Mouse (Mus musculus) neural tube, embryonic 11.5 days (tissue): ENCODE measurements around the gene Rbmxl2. TPM values are rescaled to one million over a fixed set of nuclear protein-coding genes. Genes with fewer than 3 reads are reported as not detected.

Source experiments
- ATAC-seq: fragments of 200-750 bp; cut with Nextera tagmentation; 2 replicates; pipeline ENCODE4 v1.8.0; 2017; ENCODE audit warnings: moderate number of reproducible peaks, mild to moderate bottlenecking, moderate TSS enrichment, moderate library complexity; ENCODE audit not compliant: insufficient read depth, low FRiP score, low TSS enrichment
- DNase-seq: peaks from one replicate; pipeline ENCODE4 v3.0.0-alpha.2; 2015; ENCODE audit warnings: low spot score
- H3K27ac ChIP-seq: fragments of 300-500 bp; sonication (generic); 2 replicates; pipeline ENCODE4 v1.5.1; 2014; ENCODE audit warnings: low read depth, mild to moderate bottlenecking, low read length
- H3K27me3 ChIP-seq: fragments of 300-500 bp; sonication (generic); 2 replicates; pipeline ENCODE4 v1.6.1; 2014; ENCODE audit warnings: mild to moderate bottlenecking, low read length, mixed read lengths; ENCODE audit not compliant: control insufficient read depth, insufficient read depth
- H3K36me3 ChIP-seq: fragments of 300-500 bp; sonication (generic); 2 replicates; pipeline ENCODE4 v1.6.1; 2014; ENCODE audit warnings: mild to moderate bottlenecking, low read length, moderate library complexity, mixed read lengths; ENCODE audit not compliant: control insufficient read depth, insufficient read depth
- H3K4me1 ChIP-seq: fragments of 300-500 bp; sonication (generic); 2 replicates; pipeline ENCODE4 v1.6.1; 2014; ENCODE audit warnings: low read length, mixed read lengths; ENCODE audit not compliant: control insufficient read depth, insufficient read depth
- H3K4me2 ChIP-seq: fragments of 300-500 bp; sonication (generic); 2 replicates; pipeline ENCODE4 v1.6.1; 2014; ENCODE audit warnings: low read depth, mild to moderate bottlenecking, moderate library complexity
- H3K4me3 ChIP-seq: fragments of 300-500 bp; sonication (generic); 2 replicates; pipeline ENCODE4 v1.5.1; 2014; ENCODE audit warnings: low read depth, low read length
- H3K9ac ChIP-seq: fragments of 300-500 bp; sonication (generic); 2 replicates; pipeline ENCODE4 v1.6.1; 2014; ENCODE audit warnings: mild to moderate bottlenecking, low read length
- H3K9me3 ChIP-seq: fragments of 300-500 bp; sonication (generic); 2 replicates; pipeline ENCODE4 v1.6.1; 2016; ENCODE audit warnings: low read length; ENCODE audit not compliant: control insufficient read depth
- WGBS: fragments of 180-500 bp; shearing (Covaris S2); extraction: QIAGEN DNeasy Blood & Tissue Kit; methylation state at CpG from one replicate; pipeline ENCODE4 v1.1.7; 2014; 5-methylcytosine and 5-hydroxymethylcytosine counted together
- polyA plus RNA-seq: library from polyadenylated mRNA; unstranded; fragments of >200 nt; fragmentation: Nextera tagmentation; extraction: Ambion mirVana; gene quantifications from 2 replicates; pipeline ENCODE4 v1.2.1, GENCODE M21; 2014

Rbmxl2 gene
- polyA plus RNA-seq, 1 experiment from 2014 or later: not detected

DNA sequence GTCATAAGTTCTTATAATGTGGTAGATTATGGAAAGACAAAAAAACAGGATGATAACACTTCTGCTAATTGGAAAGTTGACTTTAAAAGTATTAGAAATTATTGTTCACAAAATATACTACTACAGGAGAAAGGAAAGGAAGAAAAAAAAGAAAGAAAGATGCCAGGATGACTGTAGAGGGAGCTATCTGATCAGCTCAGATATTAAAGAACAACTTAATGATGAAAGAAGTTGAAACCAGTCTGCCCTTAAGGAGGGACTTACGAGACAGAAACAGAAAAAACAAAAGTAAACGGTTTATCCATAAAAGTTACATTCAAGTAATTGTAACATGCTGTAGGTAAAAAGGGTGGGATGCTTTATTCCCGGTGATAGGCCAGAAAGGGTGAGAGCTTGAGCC is 28.3 kb downstream of the Rbmxl2 start:
- H3K9me3 ChIP-seq: no peaks in the 10 kb centered on the region
- H3K4me3 ChIP-seq: no peak overlapping the region
- ATAC-seq: no peak
- no peaks in the 10 kb centered on the region for H3K27me3 ChIP-seq
- no peak for DNase-seq
- 80% methylated on average over 3 of the region's 3 CpGs for WGBS
- H3K36me3 ChIP-seq: no peaks in the 10 kb centered on the region
- H3K4me1 ChIP-seq: no peaks in the 10 kb centered on the region
- no peak overlapping the region for H3K4me2 ChIP-seq
- no peak overlapping the region for H3K9ac ChIP-seq
- H3K27ac ChIP-seq: no peak overlapping the region

DNA sequence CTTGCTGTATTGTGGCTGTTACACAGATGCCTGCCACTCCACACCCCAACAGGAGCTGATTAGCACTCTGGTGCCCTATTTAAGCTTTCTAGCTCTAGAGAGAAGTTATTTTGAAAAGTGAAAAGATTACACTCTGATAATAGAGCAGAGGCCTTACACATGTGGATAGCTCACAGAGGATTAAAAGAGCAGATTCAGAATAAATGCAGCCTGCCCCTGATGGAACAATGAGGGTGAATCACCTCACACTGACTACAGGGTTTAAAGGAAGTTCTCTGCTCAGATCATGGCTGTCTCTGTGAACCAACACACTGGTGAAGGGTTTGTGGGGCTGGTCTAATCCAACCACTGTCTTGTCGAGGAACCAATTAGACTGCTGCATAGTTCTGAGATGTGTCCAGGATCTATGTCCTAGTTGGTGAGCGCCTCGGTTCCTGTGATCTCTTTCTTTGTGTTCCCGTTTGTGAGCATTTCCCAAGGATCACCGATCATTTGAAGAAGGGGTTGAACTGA is 32.2 kb downstream of the Rbmxl2 start:
- H3K9ac ChIP-seq: no peak overlapping the region

DNA sequence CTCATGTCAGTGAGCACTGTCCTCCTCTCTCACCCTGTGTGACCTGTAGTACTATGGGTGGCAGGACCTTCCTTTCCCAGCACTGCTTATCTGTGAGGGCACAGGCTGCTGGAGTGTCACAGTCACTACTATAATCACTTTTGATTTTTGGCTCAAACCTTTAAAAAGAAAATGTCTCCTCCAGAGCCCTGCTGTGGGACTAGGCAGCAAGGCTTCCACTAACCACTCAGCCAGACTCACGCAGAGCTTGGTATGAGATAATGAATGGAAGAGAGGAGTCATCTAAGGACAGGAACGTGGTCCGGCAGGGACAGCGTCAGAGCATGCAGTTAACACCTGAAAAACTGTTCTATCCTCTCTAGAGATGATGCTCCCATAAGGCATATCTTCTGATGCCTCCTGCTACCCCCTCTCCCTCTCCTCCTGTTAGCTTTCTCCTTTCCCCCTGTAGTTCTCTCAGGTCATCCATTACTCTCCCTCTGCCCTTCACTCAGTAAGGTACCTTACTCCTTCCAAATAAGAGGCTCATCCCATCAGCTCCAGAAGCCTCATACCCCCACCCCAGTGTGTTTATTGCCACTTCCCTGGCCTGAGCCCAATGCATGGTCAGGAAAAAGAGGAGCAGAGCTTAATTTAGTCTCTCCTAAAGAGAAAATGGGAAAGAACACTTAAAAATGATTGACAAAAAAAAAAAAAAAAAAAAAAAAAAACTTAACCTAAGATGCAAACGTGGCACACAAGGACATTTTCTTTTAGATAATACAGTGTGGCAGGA is 41.2 kb downstream of the Rbmxl2 start:
- no peaks in the 10 kb centered on the region for H3K4me1 ChIP-seq
- no peak overlapping the region for H3K4me2 ChIP-seq
- no peaks in the 10 kb centered on the region for H3K9me3 ChIP-seq
- H3K36me3 ChIP-seq: no peaks in the 10 kb centered on the region
- no peak for DNase-seq
- no peaks in the 10 kb centered on the region for H3K27me3 ChIP-seq
- no peak overlapping the region for H3K4me3 ChIP-seq
- H3K27ac ChIP-seq: no peak overlapping the region
- WGBS: 60% methylated on average over 5 of the region's 5 CpGs
- ATAC-seq: no peak
- H3K9ac ChIP-seq: no peak overlapping the region

More for the DNA sequence above, 32.2 kb downstream of the Rbmxl2 start:
- 88% methylated on average over 5 of the region's 5 CpGs for WGBS
- no peak overlapping the region for H3K27ac ChIP-seq
- no peaks in the 10 kb centered on the region for H3K9me3 ChIP-seq
- H3K27me3 ChIP-seq: no peaks in the 10 kb centered on the region
- DNase-seq (no peak), ATAC-seq (no peak)
- H3K4me3 ChIP-seq: no peak overlapping the region
- no peaks in the 10 kb centered on the region for H3K36me3 ChIP-seq
- H3K4me1 ChIP-seq: no peaks in the 10 kb centered on the region
- no peak overlapping the region for H3K4me2 ChIP-seq

DNA sequence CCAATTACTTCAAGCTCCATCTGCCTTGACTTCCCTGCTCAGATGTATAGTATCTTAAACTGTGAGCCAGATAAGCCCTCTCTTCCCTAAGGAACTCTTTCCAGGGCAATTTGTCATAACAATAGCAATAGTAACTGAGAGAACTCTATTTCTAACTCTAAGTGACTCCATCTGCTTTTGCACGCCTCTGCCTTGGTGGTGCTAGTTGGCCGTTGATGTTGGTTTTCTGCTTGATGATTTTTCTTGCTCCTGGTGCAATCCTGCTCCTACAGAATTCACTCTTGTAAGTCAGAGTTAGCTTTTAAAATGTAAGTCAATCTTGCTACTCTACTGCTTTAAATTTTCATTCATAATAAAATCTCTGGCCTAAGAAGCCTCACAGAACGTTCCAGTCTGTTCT is 44.1 kb downstream of the Rbmxl2 start:
- 90% methylated on average over 3 of the region's 3 CpGs for WGBS
- Histone ChIP-seq H3K9me3 (no peaks in the 10 kb centered on the region), H3K4me2 (no peak overlapping the region), H3K4me1 (no peaks in the 10 kb centered on the region), H3K27ac (no peak overlapping the region), H3K36me3 (no peaks in the 10 kb centered on the region), H3K9ac (no peak overlapping the region), H3K4me3 (no peak overlapping the region), H3K27me3 (no peaks in the 10 kb centered on the region)
- DNase-seq (no peak), ATAC-seq (no peak)

DNA sequence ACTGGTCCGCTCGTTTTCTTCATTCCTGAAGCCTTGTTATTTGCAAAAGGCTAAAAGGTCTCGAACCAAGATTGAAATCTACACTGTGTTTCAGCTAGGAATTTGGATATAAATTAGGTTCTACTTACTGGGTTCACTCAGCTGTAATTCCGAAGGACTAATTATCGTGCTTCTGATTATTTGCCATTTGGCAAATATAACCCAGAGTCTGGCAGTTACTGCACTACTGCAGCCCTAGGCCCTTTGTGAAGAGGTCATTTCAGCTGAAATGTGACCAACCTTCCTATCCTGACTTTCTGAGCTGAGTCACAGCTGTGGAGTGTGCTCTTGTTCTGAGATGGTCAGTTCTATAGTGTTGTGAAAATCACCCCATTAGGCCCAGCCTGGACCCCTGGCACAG is 50.7 kb downstream of the Rbmxl2 start:
- H3K4me1 ChIP-seq: no peaks in the 10 kb centered on the region
- 91% methylated on average over 5 of the region's 5 CpGs for WGBS
- no peak overlapping the region for H3K27ac ChIP-seq
- ATAC-seq (no peak), DNase-seq (no peak)
- H3K9ac ChIP-seq: no peak overlapping the region
- H3K36me3 ChIP-seq: no peaks in the 10 kb centered on the region
- no peaks in the 10 kb centered on the region for H3K27me3 ChIP-seq
- no peak overlapping the region for H3K4me3 ChIP-seq
- no peaks in the 10 kb centered on the region for H3K9me3 ChIP-seq
- no peak overlapping the region for H3K4me2 ChIP-seq

Other genes starting within 250 kb of the Rbmxl2 start
- not detected in 2 replicates for gene Olfr6, start 245.5 kb upstream of the Rbmxl2 start, polyA plus RNA-seq
- gene Olfr711, start 234.0 kb upstream of the Rbmxl2 start, polyA plus RNA-seq: not detected in 2 replicates
- not detected in 2 replicates for gene Olfr2, start 203.4 kb upstream of the Rbmxl2 start, polyA plus RNA-seq
- gene Olfr713, start 178.3 kb upstream of the Rbmxl2 start, polyA plus RNA-seq: not detected in 2 replicates
- gene Olfr714, start 138.5 kb upstream of the Rbmxl2 start, polyA plus RNA-seq: not detected in 2 replicates
- not detected in 2 replicates for gene Olfr17, start 116.2 kb upstream of the Rbmxl2 start, polyA plus RNA-seq
- not detected in 2 replicates for gene Olfr715b, start 99.1 kb upstream of the Rbmxl2 start, polyA plus RNA-seq
- gene Olfr715, start 78.4 kb upstream of the Rbmxl2 start, polyA plus RNA-seq: not detected in 2 replicates
- not detected in 2 replicates for gene Olfr716, start 71.1 kb upstream of the Rbmxl2 start, polyA plus RNA-seq
- not detected in 2 replicates for gene Nlrp14, start 42.5 kb upstream of the Rbmxl2 start, polyA plus RNA-seq
- 4.2 and 4.4 TPM in 2 replicates for gene Syt9, start 161.3 kb downstream of the Rbmxl2 start, polyA plus RNA-seq